Mouse (Mus musculus) layer of hippocampus, postnatal 14 days (tissue): Measurements from ENCODE around the gene Zbtb12. TPM values are rescaled to one million over a fixed set of nuclear protein-coding genes. Genes with fewer than 3 reads are reported as not detected.

Source experiments
- DNase-seq, 2 experiments: peaks; one replicate each; pipeline ENCODE4 v3.0.0; 2021 to 2022; ENCODE audit warnings: low spot score in 2 of 2, mixed read lengths in 1 of 2
- total RNA-seq, 2 experiments: library from RNA; stranded (reverse); gene quantifications; 2 replicates each; pipeline ENCODE4 v1.2.3; 2021

Zbtb12 gene
- total RNA-seq, 2 experiments from 2014 or later = 6.4 to 8.1 TPM

GRCm38 (mm10) chr17:34865981-34866380, 13.3 kb upstream of the Zbtb12 start:
- no peak for DNase-seq

DNA sequence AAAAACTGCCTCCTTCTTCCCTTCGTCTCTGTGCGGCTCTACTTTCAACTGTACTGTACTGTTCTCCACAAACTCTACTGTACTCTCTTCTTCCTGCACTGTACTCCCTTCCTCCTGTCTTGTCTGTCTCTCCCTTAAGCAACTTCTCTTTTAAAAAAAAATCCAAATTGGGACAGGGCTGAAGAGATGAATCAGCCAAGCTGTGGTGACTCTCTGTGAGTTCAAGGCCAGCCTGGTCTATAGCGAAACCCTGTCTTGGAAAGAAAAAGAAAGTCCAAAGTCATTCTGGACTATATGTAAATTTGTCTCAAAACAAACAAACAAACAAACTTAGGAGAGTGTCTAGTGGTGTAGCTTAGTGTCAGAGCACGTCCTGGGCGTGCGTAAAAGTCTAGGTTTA, 5.0 kb upstream of the Zbtb12 start:
- no peak for DNase-seq

GRCm38 (mm10) chr17:34881166-34881565, 1.9 kb downstream of the Zbtb12 start:
- no peak for DNase-seq

DNA sequence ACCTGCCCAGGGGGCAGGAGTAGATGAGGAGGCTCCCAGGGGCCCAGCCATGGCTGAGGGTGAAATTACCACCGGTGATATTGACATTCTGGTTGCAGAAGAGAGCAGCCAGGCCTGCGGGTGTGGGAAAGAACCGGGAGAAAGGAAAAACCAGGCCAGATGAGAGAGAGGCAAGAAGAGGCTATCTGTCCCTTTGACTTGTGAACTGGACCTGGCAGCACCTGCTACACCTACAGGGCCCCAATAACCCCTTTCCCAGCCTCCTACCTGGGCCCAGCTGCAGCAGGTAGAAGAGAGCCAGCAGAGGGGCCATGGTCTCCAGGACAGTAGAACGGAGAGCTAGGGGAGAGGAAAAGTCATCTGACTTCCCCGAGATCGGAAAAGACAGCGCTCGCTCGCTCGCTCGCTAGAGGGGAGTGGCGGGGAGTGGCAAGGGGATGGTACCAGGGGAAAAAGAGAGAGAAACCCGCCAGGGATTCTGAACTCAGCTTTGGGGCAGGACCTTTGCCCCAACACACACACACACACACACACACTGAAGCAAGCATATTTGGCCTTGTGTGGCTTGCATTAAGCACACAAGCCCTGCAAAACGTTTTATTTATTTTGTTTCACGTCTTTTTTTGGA, 2.5 kb downstream of the Zbtb12 start, which contains the start of gene Gm20547:
TSS of gene Gm20547 (minus strand) at position 360 of the 628 bp plus-strand sequence.
- DNase-seq = no peak

DNA sequence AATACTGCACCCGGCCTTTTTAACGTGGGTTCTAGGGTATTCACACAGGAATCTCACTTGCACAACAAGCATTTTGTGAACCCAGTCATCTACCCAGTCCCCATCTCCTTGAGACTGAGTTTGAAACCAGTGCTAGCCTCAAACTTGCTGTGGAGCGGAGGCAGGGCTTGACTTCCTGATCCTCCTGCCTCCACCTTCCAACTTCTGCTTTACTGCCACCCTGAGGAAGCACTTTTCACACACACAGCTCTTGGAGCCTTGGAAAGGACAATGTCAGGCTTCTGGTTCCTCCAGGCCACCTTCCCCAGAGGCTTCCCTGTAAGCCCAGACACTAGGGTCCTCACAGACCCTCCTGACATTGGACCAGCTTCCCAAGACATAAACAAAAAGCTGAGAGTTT, 4.0 kb downstream of the Zbtb12 start:
- DNase-seq = no peak

DNA sequence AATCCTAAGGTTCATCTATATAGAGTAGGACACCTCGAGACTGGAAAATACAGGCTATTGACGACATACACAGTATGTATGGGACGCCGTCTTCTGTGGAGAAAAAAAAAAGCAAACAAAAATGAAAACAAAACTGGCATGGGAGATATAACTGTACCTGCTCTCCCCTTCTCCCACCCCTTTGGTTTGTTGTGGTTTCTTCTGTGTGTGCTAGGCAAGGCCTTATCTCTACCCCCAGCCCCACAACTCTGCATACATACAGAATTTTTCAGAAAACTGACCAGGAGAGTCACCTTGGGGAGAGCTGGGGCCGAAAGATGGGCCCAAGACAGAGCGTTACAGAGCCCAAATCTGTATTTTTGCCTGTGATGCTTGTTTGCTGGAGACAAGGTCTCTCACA, 5.4 kb downstream of the Zbtb12 start:
- DNase-seq = no peak

GRCm38 (mm10) chr17:34885615-34886014, 6.3 kb downstream of the Zbtb12 start:
- DNase-seq = no peak

GRCm38 (mm10) chr17:34887942-34888341, 8.7 kb downstream of the Zbtb12 start:
- DNase-seq = no peak

DNA sequence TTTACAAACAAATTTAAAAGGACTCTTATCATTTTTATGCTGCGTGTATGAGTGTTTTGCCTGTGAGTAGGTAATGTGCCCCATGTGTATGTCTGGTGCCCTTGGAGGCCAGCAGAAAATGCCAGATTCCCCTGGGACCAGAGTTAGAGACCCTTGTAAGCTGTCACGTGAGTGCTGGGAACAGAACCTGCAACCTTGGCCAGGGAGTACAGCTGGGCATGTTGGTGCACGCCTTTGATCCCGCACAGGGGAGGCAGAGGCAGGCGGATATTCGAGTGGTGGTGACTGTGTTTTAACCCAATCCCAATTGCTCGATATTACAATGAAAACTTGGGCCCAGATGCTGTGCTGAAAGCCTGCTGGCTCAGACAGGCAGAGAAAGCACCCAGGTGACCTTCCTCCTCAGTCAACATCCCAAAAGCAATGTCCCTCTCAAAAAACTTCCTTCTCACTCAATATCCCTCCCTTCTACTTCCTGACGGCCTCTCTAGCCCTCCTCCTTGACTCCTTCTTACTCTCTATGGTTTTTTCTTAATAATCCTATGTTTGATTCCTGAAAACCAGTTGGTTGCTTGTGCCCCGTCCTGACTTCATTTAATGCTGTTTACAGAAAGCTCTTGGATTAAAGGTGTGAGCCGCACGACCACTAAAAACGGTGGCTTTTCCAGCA, 10.9 kb downstream of the Zbtb12 start:
- DNase-seq = no peak

GRCm38 (mm10) chr17:34891377-34891776, 12.1 kb downstream of the Zbtb12 start:
- DNase-seq = no peak

GRCm38 (mm10) chr17:34893072-34893824, 14.0 kb downstream of the Zbtb12 start:
- DNase-seq = no peak

- DNase-seq = peak; percentile 92 to 96
Observed at GRCm38 (mm10) chr17:34894074-34894597, 14.9 kb downstream of the Zbtb12 start.

- DNase-seq = no peak
Observed at GRCm38 (mm10) chr17:34894801-34895530, 15.7 kb downstream of the Zbtb12 start.

- no peak for DNase-seq
Observed at GRCm38 (mm10) chr17:34895724-34896123, 16.4 kb downstream of the Zbtb12 start.

DNA sequence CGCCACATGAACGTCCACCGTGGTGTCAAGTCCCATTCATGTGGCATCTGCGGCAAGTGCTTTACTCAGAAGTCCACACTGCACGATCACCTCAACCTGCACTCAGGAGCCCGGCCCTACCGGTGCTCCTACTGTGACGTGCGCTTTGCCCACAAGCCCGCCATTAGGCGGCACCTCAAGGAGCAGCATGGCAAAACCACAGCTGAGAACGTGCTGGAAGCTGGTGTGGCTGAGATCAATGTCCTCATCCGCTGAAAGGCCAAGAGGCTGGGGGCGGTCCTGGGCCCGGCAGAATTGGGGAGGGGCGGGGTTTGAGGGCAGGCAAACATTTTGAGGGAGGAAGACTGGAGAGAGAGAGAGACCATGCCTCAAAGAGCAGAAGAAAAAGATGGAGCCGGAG, 17.1 kb downstream of the Zbtb12 start:
- DNase-seq = no peak

DNA sequence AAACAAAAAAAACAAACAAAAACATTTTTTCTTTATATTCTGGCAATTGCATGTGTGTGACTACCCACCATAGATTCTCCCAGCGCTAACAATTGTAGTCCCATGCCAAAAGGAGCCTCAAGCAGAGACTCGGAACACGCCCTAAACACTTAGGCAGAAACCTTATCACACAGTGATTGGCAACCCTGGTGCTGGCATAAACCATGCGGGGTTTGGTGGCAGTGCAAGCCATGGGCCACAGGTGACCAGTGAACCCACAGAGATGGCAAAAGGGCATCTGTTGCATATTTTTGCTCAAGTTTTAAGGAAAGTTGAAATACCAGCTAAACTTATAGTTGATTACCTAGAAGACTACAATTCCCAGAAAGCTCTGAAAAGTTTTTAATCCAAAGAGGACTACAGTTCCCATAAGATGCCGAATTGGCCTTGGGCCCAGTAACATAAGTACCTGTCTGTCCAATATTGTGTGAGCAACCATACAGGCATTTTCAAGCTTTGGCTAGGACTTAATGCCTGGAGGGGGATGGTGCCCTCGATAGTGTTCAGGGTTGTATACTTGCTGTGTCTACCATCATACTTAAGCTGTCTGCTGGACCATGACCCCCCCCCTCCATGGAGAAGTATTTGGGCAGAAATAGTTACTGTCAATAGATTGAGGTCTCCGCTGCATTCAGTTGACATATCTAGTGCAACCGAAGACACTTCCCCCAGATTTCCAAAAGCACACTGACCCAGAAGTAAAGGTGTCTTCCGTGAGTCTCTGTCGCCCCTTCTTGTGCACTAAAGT, 18.3 kb downstream of the Zbtb12 start:
- peak in 1 of 2 experiments; percentile 17 for DNase-seq

GRCm38 (mm10) chr17:34898160-34898586, 18.9 kb downstream of the Zbtb12 start, which contains the start of the genes C2 and Ehmt2:
TSS of gene C2 (minus strand) at chr17:34898265.
TSS of gene Ehmt2 (plus strand) at chr17:34898469.
- DNase-seq = peak; percentile 73 to 84

DNA sequence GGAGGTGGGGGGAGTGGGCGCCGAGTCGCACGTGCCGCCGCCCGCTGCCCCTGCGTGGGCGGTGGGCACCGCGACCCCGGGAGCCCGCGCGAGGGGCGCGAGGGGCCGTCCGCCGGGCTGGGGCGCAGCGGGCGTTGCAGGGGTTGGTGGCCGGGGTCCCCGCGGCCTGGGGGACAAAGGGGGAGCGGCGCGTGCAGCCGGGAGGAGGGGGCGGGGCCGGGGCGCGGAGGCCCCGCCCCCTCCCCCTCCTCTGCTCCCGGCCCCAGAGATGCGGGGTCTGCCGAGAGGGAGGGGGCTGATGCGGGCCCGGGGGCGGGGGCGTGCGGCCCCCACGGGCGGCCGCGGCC, 19.4 kb downstream of the Zbtb12 start:
- DNase-seq = no peak

GRCm38 (mm10) chr17:34899053-34899889, 20.0 kb downstream of the Zbtb12 start:
- DNase-seq = peak in 1 of 2 experiments; percentile 34
